Mouse (Mus musculus) pancreas, adult 10 weeks (tissue): ENCODE results near the gene Gm28961. TPM values are rescaled to one million over a fixed set of nuclear protein-coding genes. Genes with fewer than 3 reads are reported as not detected.

Experiments used
- polyA plus RNA-seq: library from polyadenylated mRNA; stranded (reverse); fragments of 350-450 nt; fragmentation: Illumina TruSeq; extraction: RNeasy Lipid Tissue Mini Kit (QIAGEN cat#74804); gene quantifications from one replicate; pipeline ENCODE4 v1.2.3, GENCODE M21; 2015; ENCODE audit warnings: low read depth, low replicate concordance; ENCODE audit not compliant: insufficient read depth

Gm28961 gene
- polyA plus RNA-seq: not detected

GRCm38 (mm10) chrY:57705397-57705796 lies at the start of gene Gm28961:
TSS of gene Gm28961 (plus strand) at chrY:57705697.

Other genes starting within 250 kb of the Gm28961 start
- gene Gm21943, start 172.0 kb upstream of the Gm28961 start, polyA plus RNA-seq: not detected